Mouse (Mus musculus) brain, embryonic 14.5 days (tissue): Measurements from ENCODE around the gene Mtfmt.

Experiments used
- CTCF ChIP-seq: fragments of 200-500 bp; IDR thresholded peaks from 2 replicates; pipeline ENCODE4 v1.5.1; 2012; ENCODE audit warnings: inconsistent platforms, mild to moderate bottlenecking, moderate library complexity, borderline replicate concordance; ENCODE audit not compliant: insufficient read depth, insufficient read length; ENCODE audit errors: extremely low read depth
- POLR2A ChIP-seq: fragments of 200-500 bp; IDR thresholded peaks from 2 replicates; pipeline ENCODE4 v1.6.1; 2012; ENCODE audit warnings: mild to moderate bottlenecking, inconsistent platforms, borderline replicate concordance; ENCODE audit not compliant: poor library complexity, insufficient read depth, insufficient read length, severe bottlenecking; ENCODE audit errors: extremely low read depth

DNA sequence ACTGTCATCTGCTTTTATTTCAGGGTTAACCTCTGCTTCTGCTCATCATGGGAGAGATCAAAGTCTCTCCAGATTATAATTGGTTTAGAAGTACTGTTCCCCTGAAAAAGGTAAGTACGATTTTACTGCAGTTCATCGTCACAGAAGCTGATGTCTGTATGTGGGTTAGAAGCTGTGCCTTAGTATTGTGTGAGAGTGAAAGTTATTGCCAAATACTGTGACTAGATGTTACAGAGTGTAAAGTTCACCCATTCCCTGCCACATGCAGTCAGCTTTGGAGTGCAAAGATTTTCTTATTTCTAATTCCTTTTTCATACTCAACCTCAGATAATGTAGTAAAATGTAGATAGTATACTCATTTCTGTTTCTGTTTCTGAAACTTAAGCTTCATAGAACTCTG lies 29.7 kb downstream of the Mtfmt start:
- TF ChIP-seq CTCF (no peak), POLR2A (no peak)
